Mouse (Mus musculus): Measurements from ENCODE around the gene Mtmr10.

Mtmr10 gene

GRCm38 (mm10) chr7:64287414-64288091 lies at the start of gene Mtmr10:
Gene Mtmr10 (plus strand): TSS chr7:64287653.
- CTCF ChIA-PET, result interaction anchor here (0.5 to 0.6 kb wide), 2 partner anchors 9 to 121 kb away, joined by 3 read pairs; no protein-coding TSS in a partner anchor

- CTCF ChIA-PET, result no interaction called here
Observed at GRCm38 (mm10) chr7:64237747-64238146, 49.7 kb upstream of the Mtmr10 start.

- CTCF ChIA-PET, result no interaction called here
Observed at GRCm38 (mm10) chr7:64238410-64239086, 48.9 kb upstream of the Mtmr10 start.

GRCm38 (mm10) chr7:64239138-64239805 lies 48.2 kb upstream of the Mtmr10 start:
- CTCF ChIA-PET, result no interaction called here

- CTCF ChIA-PET, result no interaction called here
Observed at GRCm38 (mm10) chr7:64239806-64240315, 47.6 kb upstream of the Mtmr10 start.

- CTCF ChIA-PET, result no interaction called here
Observed at GRCm38 (mm10) chr7:64242424-64242823, 45.0 kb upstream of the Mtmr10 start.

- CTCF ChIA-PET, result no interaction called here
Observed at GRCm38 (mm10) chr7:64244371-64244770, 43.1 kb upstream of the Mtmr10 start.

- CTCF ChIA-PET, result no interaction called here
Observed at GRCm38 (mm10) chr7:64246713-64247112, 40.7 kb upstream of the Mtmr10 start.

- CTCF ChIA-PET, result no interaction called here
Observed at GRCm38 (mm10) chr7:64248352-64248751, 39.1 kb upstream of the Mtmr10 start.

- CTCF ChIA-PET, result no interaction called here
Observed at GRCm38 (mm10) chr7:64249715-64250114, 37.7 kb upstream of the Mtmr10 start.

- CTCF ChIA-PET, result no interaction called here
Observed at GRCm38 (mm10) chr7:64250417-64250816, 37.0 kb upstream of the Mtmr10 start.

GRCm38 (mm10) chr7:64253736-64254135 lies 33.7 kb upstream of the Mtmr10 start:
- CTCF ChIA-PET, result no interaction called here

- CTCF ChIA-PET, result no interaction called here
Observed at GRCm38 (mm10) chr7:64265502-64266279, 21.8 kb upstream of the Mtmr10 start.

- CTCF ChIA-PET, result no interaction called here
Observed at GRCm38 (mm10) chr7:64266587-64266986, 20.9 kb upstream of the Mtmr10 start.

- CTCF ChIA-PET, result no interaction called here
Observed at GRCm38 (mm10) chr7:64271926-64272325, 15.5 kb upstream of the Mtmr10 start.

GRCm38 (mm10) chr7:64275518-64275917 lies 11.9 kb upstream of the Mtmr10 start:
- CTCF ChIA-PET, result no interaction called here

GRCm38 (mm10) chr7:64276921-64277320 lies 10.5 kb upstream of the Mtmr10 start:
- CTCF ChIA-PET, result no interaction called here

- CTCF ChIA-PET, result no interaction called here
Observed at GRCm38 (mm10) chr7:64278526-64278925, 8.9 kb upstream of the Mtmr10 start.

GRCm38 (mm10) chr7:64279548-64279947 lies 7.9 kb upstream of the Mtmr10 start:
- CTCF ChIA-PET, result no interaction called here

- CTCF ChIA-PET, result interaction anchor here (0.9 kb wide), 1 partner anchor 497 kb away, joined by 3 read pairs; no protein-coding TSS in a partner anchor
Observed at GRCm38 (mm10) chr7:64286566-64286965, 887 bp upstream of the Mtmr10 start.

- CTCF ChIA-PET, result no interaction called here
Observed at GRCm38 (mm10) chr7:64289416-64289815, 2.0 kb downstream of the Mtmr10 start.

GRCm38 (mm10) chr7:64290431-64290830 lies 3.0 kb downstream of the Mtmr10 start:
- CTCF ChIA-PET, result no interaction called here
